Mouse (Mus musculus) right cerebral cortex, postnatal 4 days (tissue): ENCODE measurements around the gene Cryab.
A peak's percentile ranks its signal among the peaks of the same experiment; 100 is the strongest.

Experiments used
- DNase-seq: peaks from one replicate; pipeline ENCODE4 v3.0.0-alpha.2; 2022

The Cryab gene

GRCm38 (mm10) chr9:50745806-50746205, 5.3 kb upstream of the Cryab start:
- no peak for DNase-seq

GRCm38 (mm10) chr9:50746214-50746677, 4.9 kb upstream of the Cryab start, which contains the start of gene 2310030G06Rik:
Gene 2310030G06Rik, minus strand, starts transcription at chr9:50746536.
- DNase-seq = peak; percentile 29

DNA sequence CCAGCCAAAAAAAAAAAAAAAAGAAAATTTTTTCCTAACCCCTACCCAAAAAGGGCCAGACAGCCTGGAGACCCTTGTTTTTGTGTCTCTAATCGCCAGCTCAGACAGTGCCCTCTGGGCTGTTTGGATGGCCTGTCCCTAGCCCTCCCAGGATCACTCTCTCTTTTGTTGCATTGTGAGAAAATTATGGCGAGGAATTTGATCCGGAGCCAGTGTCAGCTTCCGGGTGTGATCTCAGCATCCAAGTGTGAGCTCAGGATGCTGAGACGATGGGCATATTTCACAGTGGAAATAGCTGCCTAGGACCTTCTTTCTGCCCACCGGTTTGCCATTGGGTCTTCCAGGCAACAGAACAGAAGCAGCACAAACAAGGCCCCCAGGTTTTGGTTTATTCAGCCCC, 419 bp upstream of the Cryab start:
- no peak for DNase-seq

- no peak for DNase-seq
Measured at GRCm38 (mm10) chr9:50752054-50752602, 1.0 kb downstream of the Cryab start, which contains the start of gene Hspb2. Gene Hspb2, minus strand, starts transcription at chr9:50752354.

DNA sequence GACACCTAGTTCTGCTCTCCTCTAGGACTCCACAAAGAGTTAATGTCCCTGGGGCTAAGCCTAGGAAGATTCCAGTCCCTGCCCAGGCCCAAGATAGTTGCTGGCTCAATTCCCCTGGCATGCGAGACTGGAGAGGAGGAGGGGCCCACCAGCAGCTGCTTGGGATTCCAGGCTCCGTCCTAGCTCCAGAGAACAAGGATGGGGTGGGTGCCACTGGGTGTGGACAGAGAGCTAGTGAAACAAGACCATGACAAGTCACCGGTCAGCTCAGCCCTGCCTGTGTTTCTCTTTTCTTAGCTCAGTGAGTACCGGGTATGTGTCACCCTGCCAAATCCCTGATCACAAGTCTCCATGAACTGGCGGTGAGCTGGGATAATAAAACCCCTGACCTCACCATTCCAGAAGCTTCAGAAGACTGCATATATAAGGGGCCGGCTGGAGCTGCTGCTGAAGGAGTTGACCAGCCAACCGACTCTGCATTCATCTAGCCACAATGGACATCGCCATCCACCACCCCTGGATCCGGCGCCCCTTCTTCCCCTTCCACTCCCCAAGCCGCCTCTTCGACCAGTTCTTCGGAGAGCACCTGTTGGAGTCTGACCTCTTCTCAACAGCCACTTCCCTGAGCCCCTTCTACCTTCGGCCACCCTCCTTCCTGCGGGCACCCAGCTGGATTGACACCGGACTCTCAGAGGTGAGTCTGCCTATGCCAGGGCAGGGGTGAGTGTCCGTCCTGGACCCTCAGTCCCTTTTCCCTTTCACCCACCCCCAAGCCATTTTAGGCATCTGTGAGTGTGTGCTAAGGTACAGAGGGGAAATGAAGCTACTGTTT, 1.9 kb downstream of the Cryab start:
- peak; percentile 46 for DNase-seq

- DNase-seq = no peak
Measured at GRCm38 (mm10) chr9:50753947-50754346, 2.8 kb downstream of the Cryab start.

- no peak for DNase-seq
Measured at GRCm38 (mm10) chr9:50756711-50757110, 5.6 kb downstream of the Cryab start.

DNA sequence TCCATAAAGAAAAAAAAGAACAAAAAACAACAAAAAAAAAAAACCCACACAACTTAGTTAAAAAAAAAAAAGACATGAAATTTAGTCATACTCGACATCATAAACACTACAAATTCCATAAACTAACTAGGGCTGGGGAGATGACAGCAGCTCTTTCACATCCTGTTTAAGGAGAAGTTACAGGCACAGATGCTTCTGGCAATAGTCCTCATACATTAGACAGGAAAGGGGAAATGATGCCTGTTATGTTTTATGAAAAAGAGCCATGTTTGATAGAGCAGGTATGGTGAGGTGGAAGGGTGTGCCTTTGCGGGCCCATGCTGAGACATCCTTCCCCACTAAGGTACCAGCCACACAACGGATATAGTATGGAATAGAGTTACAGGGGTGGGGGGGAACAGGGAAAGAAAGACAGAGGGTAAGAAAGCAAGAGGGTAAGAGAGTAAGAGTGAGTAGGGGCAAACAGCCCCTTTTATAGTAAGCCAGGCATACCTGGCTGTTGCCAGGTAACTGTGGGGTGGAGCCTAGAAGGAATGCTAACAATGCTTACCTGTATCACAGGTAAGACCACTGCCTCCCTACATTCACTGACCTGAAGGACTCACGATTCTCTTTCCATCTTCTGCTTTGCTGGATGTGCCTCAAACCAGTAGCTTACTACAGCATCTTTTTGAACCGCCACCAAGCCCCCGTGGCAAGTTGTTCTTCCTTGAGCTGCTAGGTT, 10.6 kb downstream of the Cryab start:
- DNase-seq = no peak

- DNase-seq = peak; percentile 29
Measured at GRCm38 (mm10) chr9:50763331-50763730, 12.2 kb downstream of the Cryab start.

GRCm38 (mm10) chr9:50767531-50768106, 16.5 kb downstream of the Cryab start:
- no peak for DNase-seq

- peak; percentile 98 for DNase-seq
Measured at GRCm38 (mm10) chr9:50768107-50769002, 17.2 kb downstream of the Cryab start, which contains the start of gene Fdxacb1. Gene Fdxacb1, plus strand, starts transcription at chr9:50768236.

GRCm38 (mm10) chr9:50770011-50770410, 18.9 kb downstream of the Cryab start:
- no peak for DNase-seq

GRCm38 (mm10) chr9:50774026-50774462, 22.9 kb downstream of the Cryab start:
- DNase-seq = no peak

DNA sequence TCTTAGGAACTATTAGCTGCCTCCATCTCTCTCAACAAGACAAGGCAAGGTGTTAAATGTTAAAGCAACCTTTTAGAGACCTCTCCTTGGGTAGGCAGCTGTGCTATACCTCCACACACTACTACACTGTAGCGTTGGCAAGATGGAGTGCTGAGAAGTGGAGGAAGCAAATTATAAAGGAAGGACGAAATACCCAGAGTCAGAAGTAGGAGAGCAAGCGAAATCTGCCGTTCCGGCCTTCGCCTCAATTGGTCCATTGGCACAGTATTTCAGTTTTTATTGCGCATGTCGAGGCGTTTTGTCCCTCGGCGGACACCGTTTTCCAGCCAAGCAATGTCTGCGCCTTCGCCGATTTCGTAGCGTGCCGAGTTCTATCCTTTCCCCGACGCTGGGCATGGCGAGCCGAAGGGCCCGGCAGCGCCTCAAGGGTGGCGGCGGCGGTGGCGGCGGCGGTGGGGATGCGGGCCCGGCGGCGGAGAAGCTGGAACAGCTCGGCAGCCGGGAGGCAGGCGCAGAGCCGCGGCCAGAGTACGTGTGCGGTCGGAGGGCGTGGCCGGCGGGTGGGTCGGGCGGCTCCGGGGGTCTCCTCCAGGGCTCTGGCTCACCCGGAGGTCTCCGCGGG, 24.0 kb downstream of the Cryab start, which contains the start of the genes Alg9 and 1110032A03Rik:
Alg9 (plus strand) TSS at position 29 of the 622 bp plus-strand sequence.
1110032A03Rik (minus strand) TSS at position 530 of the 622 bp plus-strand sequence.
- DNase-seq = peak; percentile 94

GRCm38 (mm10) chr9:50775662-50776126, 24.6 kb downstream of the Cryab start:
- DNase-seq = no peak

- no peak for DNase-seq
Measured at GRCm38 (mm10) chr9:50776162-50776760, 25.1 kb downstream of the Cryab start.

- DNase-seq = peak; percentile 47
Measured at GRCm38 (mm10) chr9:50782155-50782554, 31.0 kb downstream of the Cryab start.

- no peak for DNase-seq
Measured at GRCm38 (mm10) chr9:50795266-50795665, 44.1 kb downstream of the Cryab start.

DNA sequence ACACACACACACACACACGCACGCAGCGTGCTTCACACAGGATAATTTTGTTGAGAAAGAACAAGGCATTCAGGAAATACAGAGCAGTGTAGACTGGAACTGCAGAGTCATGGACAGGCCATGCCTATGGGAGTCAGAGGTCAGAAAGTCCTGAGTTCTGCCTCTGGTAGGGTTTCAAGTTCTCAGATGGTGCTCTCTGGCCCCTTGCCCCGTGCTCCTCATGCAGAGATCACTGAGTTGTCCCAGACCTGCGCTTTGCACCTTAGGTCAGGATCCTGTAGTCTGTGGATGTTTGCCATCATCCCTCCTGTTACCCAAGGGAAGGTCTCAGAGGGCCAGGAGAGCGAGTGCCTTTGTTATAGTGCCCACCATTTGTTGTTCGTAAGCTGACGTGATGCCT, 45.7 kb downstream of the Cryab start:
- DNase-seq = no peak

- DNase-seq = no peak
Measured at GRCm38 (mm10) chr9:50797641-50798040, 46.5 kb downstream of the Cryab start.

DNA sequence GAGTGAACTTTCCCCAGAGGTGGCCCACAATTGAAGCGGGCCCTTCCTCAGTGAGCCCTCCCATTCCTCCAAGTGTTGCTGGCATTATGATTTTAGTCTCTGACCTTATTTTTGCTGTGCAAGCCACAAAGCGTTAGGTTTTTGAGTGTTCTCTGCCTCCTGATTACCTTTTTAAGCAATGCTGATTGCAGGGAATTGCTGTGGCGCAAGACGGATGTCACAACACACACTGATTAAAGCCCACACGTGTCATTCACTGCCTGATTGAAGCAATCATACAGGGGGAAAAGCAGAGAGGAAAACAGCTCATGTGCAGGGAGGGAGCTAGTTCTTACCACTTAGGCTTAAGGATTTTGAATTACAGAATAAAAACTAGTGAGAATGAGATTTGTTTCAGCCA, 47.2 kb downstream of the Cryab start:
- no peak for DNase-seq
